11 mouse cellular contexts compared by ENCODE assay signal in genomic region chr13:31400401-31400800, GRCm38 (mm10).
"Had no signal": no experiment of that assay in that cellular context is flagged by ENCODE, and none has a peak within 500 bp of the region (broad histone marks: within the 10 kb centered on the region; RNA-seq: fewer than 3 reads in every experiment).

No protein-coding gene starts in this region.

- DNase-seq: kidney, postnatal 4 days; layer of hippocampus, adult 9-11 months; liver; liver, postnatal 0 days; lung, embryonic 14.5 days; right cerebral cortex, adult 18-20 months; right cerebral cortex, postnatal 14 days; right cerebral cortex, postnatal 4 days; thymus, adult 2 months; thymus, postnatal 14 days; thymus, postnatal 4 days had no signal
